Mouse (Mus musculus) heart, postnatal 0 days (tissue): ENCODE data around the gene Syt9.

Experiments used
- CTCF ChIP-seq: IDR thresholded peaks from 2 replicates; pipeline ENCODE4 v1.5.1; 2016; ENCODE audit warnings: antibody characterized with exemption, control low read depth, low read depth
- EP300 ChIP-seq: IDR thresholded peaks from 2 replicates; pipeline ENCODE4 v1.6.1; 2016; ENCODE audit warnings: antibody characterized with exemption, low read depth

DNA sequence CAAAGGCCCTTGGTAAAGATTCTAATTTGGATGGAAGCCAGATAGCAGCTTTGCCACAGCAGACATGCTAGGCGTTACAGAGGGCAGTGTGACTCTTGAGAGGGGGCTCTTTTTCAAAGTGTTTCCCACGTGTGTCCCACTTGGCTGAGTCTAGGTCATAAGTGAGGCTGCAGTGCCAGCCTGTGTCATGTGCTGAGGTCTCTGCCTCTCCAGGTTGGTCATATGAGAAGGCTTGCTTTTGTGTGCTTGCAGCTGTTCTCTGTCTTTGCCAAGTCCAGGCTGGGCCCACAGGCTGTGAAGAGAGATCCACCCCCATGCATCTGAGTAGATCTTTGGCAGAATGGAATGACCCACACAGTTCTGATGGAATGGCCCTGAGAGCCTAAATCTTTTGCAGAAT lies 222.1 kb downstream of the Syt9 start:
- TF ChIP-seq CTCF, result no peak
- TF ChIP-seq EP300, result 0 out of 2 replicates have a peak, but pooled peaks have one; percentile 67
